Mouse (Mus musculus) adrenal gland, adult (tissue): Measurements from ENCODE around the gene Rgs7.

Source experiments
- DNase-seq, 2 experiments: peaks; one replicate each; pipeline ENCODE4 v3.0.0; 2022 to 2023; ENCODE audit warnings: low spot score in 1 of 2; ENCODE audit not compliant: inconsistent age in 2 of 2

The Rgs7 gene

GRCm38 (mm10) chr1:175319205-175319604 is 173.1 kb downstream of the Rgs7 start:
- DNase-seq: no peak

GRCm38 (mm10) chr1:175317264-175317663 is 175.0 kb downstream of the Rgs7 start:
- no peak for DNase-seq

GRCm38 (mm10) chr1:175307604-175308003 is 184.7 kb downstream of the Rgs7 start:
- no peak for DNase-seq

- DNase-seq: peak in 1 of 2 experiments; percentile 30
Observed at GRCm38 (mm10) chr1:175300895-175301294, 191.4 kb downstream of the Rgs7 start.

GRCm38 (mm10) chr1:175300404-175300803 is 191.9 kb downstream of the Rgs7 start:
- DNase-seq: no peak

GRCm38 (mm10) chr1:175299603-175300397 is 192.5 kb downstream of the Rgs7 start:
- no peak for DNase-seq

- DNase-seq: no peak
Observed at GRCm38 (mm10) chr1:175296906-175297305, 195.4 kb downstream of the Rgs7 start.

GRCm38 (mm10) chr1:175290072-175290471 is 202.2 kb downstream of the Rgs7 start:
- DNase-seq: no peak

- no peak for DNase-seq
Observed at GRCm38 (mm10) chr1:175262341-175262740, 230.0 kb downstream of the Rgs7 start.

GRCm38 (mm10) chr1:175259374-175259773 is 232.9 kb downstream of the Rgs7 start:
- no peak for DNase-seq

- DNase-seq: no peak
Observed at GRCm38 (mm10) chr1:175255224-175255623, 237.1 kb downstream of the Rgs7 start.

GRCm38 (mm10) chr1:175254724-175255123 is 237.6 kb downstream of the Rgs7 start:
- no peak for DNase-seq

GRCm38 (mm10) chr1:175242135-175242534 is 250.2 kb downstream of the Rgs7 start:
- DNase-seq: no peak

- DNase-seq: no peak
Observed at GRCm38 (mm10) chr1:175240137-175240536, 252.2 kb downstream of the Rgs7 start.

- no peak for DNase-seq
Observed at GRCm38 (mm10) chr1:175221593-175222500, 270.5 kb downstream of the Rgs7 start.

GRCm38 (mm10) chr1:175219563-175219962 is 272.7 kb downstream of the Rgs7 start:
- no peak for DNase-seq

GRCm38 (mm10) chr1:175207004-175207403 is 285.3 kb downstream of the Rgs7 start:
- no peak for DNase-seq

GRCm38 (mm10) chr1:175205633-175206032 is 286.7 kb downstream of the Rgs7 start:
- DNase-seq: no peak

- no peak for DNase-seq
Observed at GRCm38 (mm10) chr1:175203544-175203943, 288.8 kb downstream of the Rgs7 start.

- no peak for DNase-seq
Observed at GRCm38 (mm10) chr1:175202902-175203301, 289.4 kb downstream of the Rgs7 start.

- DNase-seq: no peak
Observed at GRCm38 (mm10) chr1:175198881-175199280, 293.4 kb downstream of the Rgs7 start.

GRCm38 (mm10) chr1:175195806-175196205 is 296.5 kb downstream of the Rgs7 start:
- DNase-seq: no peak
